Mouse (Mus musculus): ENCODE results near the gene Gpsm3. TPM values are rescaled to one million over a fixed set of nuclear protein-coding genes. Genes with fewer than 3 reads are reported as not detected.
A peak's percentile ranks its signal among the peaks of the same experiment; 100 is the strongest.

Gpsm3 gene
- total and polyA plus RNA-seq, 2 experiments from 2014 or later: 4.8 to 5.4 TPM

DNA sequence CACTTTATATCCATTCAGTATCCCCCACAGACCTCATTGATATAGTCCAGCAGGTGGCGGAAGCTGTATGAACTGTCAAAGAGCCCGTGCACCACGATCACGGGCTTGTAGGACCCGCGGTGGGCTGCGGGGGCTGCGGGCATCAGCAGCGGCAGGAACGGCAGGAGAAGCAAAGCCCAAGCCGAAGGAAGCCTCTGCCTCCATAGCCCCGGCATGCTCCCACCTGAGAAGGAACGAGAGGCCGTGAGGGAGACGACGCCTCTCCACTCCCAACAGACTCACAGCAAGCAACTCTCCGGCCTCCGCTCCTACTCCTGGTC is 37.1 kb downstream of the Gpsm3 start:
- H3K4me2 ChIP-seq (ENCODE audit: low read depth, low read length): peak overlapping the region; percentile 98
- peak; percentile 75 for TF ChIP-seq CTCF (IDR thresholded peaks at IDR 0.05; ENCODE audit: low read depth)
- peak; percentile 21; the same call in 1 of the 2 replicates for ATAC-seq
- DNase-seq (ENCODE audit: low spot score): peak; percentile 80
- peak overlapping the region; percentile 55 for H3K4me3 ChIP-seq (ENCODE audit: low read length)
- H3K9me3 ChIP-seq (ENCODE audit: low read length): no peaks in the 10 kb centered on the region
- H3K9ac ChIP-seq (replicated peaks; ENCODE audit: low read length): peak overlapping the region; percentile 59
- peaks cover 6% of the 10 kb centered on the region; the same call in 1 of the 2 replicates for H3K36me3 ChIP-seq (ENCODE audit: insufficient read depth, low read length)
- peak overlapping the region; percentile 95 for H3K27ac ChIP-seq
- peaks cover 42% of the 10 kb centered on the region for H3K4me1 ChIP-seq (ENCODE audit: insufficient read depth, low read length)
- 0% methylated on average over 18 of the region's 18 CpGs for WGBS
- no peaks in the 10 kb centered on the region for H3K27me3 ChIP-seq (ENCODE audit: insufficient read depth, low read length)

GRCm38 (mm10) chr17:34627093-34627942 is 37.7 kb downstream of the Gpsm3 start:
- Histone ChIP-seq H3K4me1 (ENCODE audit: insufficient read depth, low read length) (peaks cover 44% of the 10 kb centered on the region), H3K36me3 (ENCODE audit: insufficient read depth, low read length) (peaks cover 6% of the 10 kb centered on the region; the same call in 1 of the 2 replicates), H3K9me3 (ENCODE audit: low read length) (no peaks in the 10 kb centered on the region), H3K4me2 (ENCODE audit: low read depth, low read length) (peak overlapping the region; percentile 98), H3K4me3 (ENCODE audit: low read length) (peak overlapping the region; percentile 55), H3K27me3 (ENCODE audit: insufficient read depth, low read length) (no peaks in the 10 kb centered on the region), H3K9ac (replicated peaks; ENCODE audit: low read length) (peak overlapping the region; percentile 59), H3K27ac (peak overlapping the region; percentile 95)
- peak; percentile 95 for DNase-seq (ENCODE audit: low spot score)
- WGBS: under 1% methylated on average over 43 of the region's 45 CpGs
- TF ChIP-seq CTCF (IDR thresholded peaks at IDR 0.05; ENCODE audit: low read depth): 0 out of 2 replicates have a peak, but pooled peaks have one; percentile 3
- peak; percentile 88 for ATAC-seq

- ATAC-seq (no peak), DNase-seq (ENCODE audit: low spot score) (peak; percentile 33)
- no peaks in the 10 kb centered on the region for H3K27me3 ChIP-seq (ENCODE audit: insufficient read depth, low read length)
- H3K4me2 ChIP-seq (ENCODE audit: low read depth, low read length): peak within 1 kb of the TSS; percentile 98
- peak within 1 kb of the TSS; percentile 59 for H3K9ac ChIP-seq (replicated peaks; ENCODE audit: low read length)
- no peaks in the 10 kb centered on the region for H3K9me3 ChIP-seq (ENCODE audit: low read length)
- peak within 1 kb of the TSS; percentile 55 for H3K4me3 ChIP-seq (ENCODE audit: low read length)
- TF ChIP-seq CTCF (IDR thresholded peaks at IDR 0.05; ENCODE audit: low read depth): no peak
- WGBS: 5% methylated on average over 29 of the region's 29 CpGs
- H3K27ac ChIP-seq: peak within 1 kb of the TSS; percentile 95
- H3K36me3 ChIP-seq (ENCODE audit: insufficient read depth, low read length): no peaks in the 10 kb centered on the region
- peaks cover 44% of the 10 kb centered on the region for H3K4me1 ChIP-seq (ENCODE audit: insufficient read depth, low read length)
These were observed 38.5 kb downstream of the Gpsm3 start, which contains the start of gene Ppt2 for GRCm38 (mm10) chr17:34627943-34628643. Ppt2 (minus strand) TSS chr17:34628510.

DNA sequence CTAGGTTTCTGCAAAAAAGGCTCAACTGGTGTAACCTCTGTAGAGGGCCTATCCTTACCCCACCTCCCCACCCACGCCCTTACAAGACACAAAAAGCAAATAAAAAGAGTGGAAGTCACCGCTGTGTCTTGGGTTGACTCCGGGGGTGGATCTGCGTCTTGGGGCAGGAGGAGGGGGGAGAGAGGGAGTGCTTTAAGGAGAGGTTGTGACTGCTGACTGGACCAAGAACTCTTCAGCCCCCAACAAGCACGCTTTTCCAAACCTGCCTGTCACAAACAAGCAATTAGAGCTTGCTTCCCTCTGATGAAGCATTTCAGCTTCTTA is 39.0 kb downstream of the Gpsm3 start:
- H3K36me3 ChIP-seq (ENCODE audit: insufficient read depth, low read length): no peaks in the 10 kb centered on the region
- H3K4me1 ChIP-seq (ENCODE audit: insufficient read depth, low read length): peaks cover 44% of the 10 kb centered on the region
- H3K9ac ChIP-seq (replicated peaks; ENCODE audit: low read length): peak overlapping the region; percentile 59; the same call in 1 of the 2 replicates
- 22% methylated on average over 5 of the region's 5 CpGs for WGBS
- peak overlapping the region; percentile 95 for H3K27ac ChIP-seq
- ATAC-seq (no peak), DNase-seq (ENCODE audit: low spot score) (no peak)
- TF ChIP-seq CTCF (IDR thresholded peaks at IDR 0.05; ENCODE audit: low read depth): no peak
- peak overlapping the region; percentile 55 for H3K4me3 ChIP-seq (ENCODE audit: low read length)
- no peaks in the 10 kb centered on the region for H3K9me3 ChIP-seq (ENCODE audit: low read length)
- H3K4me2 ChIP-seq (ENCODE audit: low read depth, low read length): peak overlapping the region; percentile 98
- no peaks in the 10 kb centered on the region for H3K27me3 ChIP-seq (ENCODE audit: insufficient read depth, low read length)

GRCm38 (mm10) chr17:34629221-34629751 is 39.7 kb downstream of the Gpsm3 start, which contains the start of gene Prrt1:
Prrt1 (plus strand) TSS chr17:34629533.
- WGBS: 0% methylated on average over 16 of the region's 16 CpGs

DNA sequence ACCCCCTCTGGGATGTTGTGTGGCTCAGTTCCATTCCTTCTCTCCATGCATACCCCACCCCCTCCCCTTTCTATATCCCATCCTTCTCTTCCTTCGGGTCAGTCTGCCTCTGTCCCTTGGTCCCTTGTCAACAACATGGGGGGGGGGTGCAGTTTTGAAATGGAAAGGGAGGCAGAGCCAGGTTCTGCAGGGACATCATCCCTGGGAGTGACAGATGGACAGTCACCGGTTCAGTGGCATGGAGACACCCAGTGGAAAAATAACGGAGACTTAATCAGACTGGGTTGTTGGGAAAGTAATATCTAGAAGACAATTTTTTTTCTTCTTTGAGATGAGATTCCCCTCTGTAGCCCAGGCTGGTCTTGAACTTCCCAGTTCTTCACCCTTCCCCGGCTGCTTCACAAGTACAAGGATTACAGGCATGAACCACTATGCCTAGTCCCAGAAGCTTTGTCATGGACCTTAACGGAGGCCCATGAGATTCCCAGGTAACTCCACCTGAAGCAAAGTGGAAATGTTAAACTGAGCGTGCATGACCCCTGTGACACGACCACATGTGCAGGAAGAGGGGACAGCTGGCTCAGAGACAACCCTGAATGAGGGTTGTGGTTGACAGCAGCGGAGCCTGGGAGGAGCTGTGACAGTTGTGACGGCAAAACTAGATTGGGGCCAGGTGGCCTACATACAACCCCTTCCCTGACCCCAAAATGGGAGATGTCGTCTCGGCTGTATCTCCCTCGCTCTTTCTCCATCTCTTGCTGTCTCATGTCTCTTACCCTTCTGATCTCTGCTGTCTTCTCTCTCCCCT is 40.4 kb downstream of the Gpsm3 start:
- DNase-seq (ENCODE audit: low spot score) (no peak), ATAC-seq (no peak)
- no peaks in the 10 kb centered on the region for H3K9me3 ChIP-seq (ENCODE audit: low read length)
- peaks cover 44% of the 10 kb centered on the region for H3K4me1 ChIP-seq (ENCODE audit: insufficient read depth, low read length)
- WGBS: 17% methylated on average over 12 of the region's 12 CpGs
- peak overlapping the region; percentile 20; the same call in 1 of the 2 replicates for H3K27ac ChIP-seq
- H3K9ac ChIP-seq (replicated peaks; ENCODE audit: low read length): peak overlapping the region; percentile 46; the same call in 1 of the 2 replicates
- peak overlapping the region; percentile 98 for H3K4me2 ChIP-seq (ENCODE audit: low read depth, low read length)
- H3K27me3 ChIP-seq (ENCODE audit: insufficient read depth, low read length): no peaks in the 10 kb centered on the region
- H3K36me3 ChIP-seq (ENCODE audit: insufficient read depth, low read length): no peaks in the 10 kb centered on the region
- TF ChIP-seq CTCF (IDR thresholded peaks at IDR 0.05; ENCODE audit: low read depth): no peak
- H3K4me3 ChIP-seq (ENCODE audit: low read length): peak overlapping the region; percentile 55

More at GRCm38 (mm10) chr17:34629221-34629751, 39.7 kb downstream of the Gpsm3 start, which contains the start of gene Prrt1:
- peak within 1 kb of the TSS; percentile 95 for H3K27ac ChIP-seq
- no peaks in the 10 kb centered on the region for H3K9me3 ChIP-seq (ENCODE audit: low read length)
- H3K9ac ChIP-seq (replicated peaks; ENCODE audit: low read length): peak within 1 kb of the TSS; percentile 59
- ATAC-seq: no peak
- peak within 1 kb of the TSS; percentile 55 for H3K4me3 ChIP-seq (ENCODE audit: low read length)
- peak within 1 kb of the TSS; percentile 98 for H3K4me2 ChIP-seq (ENCODE audit: low read depth, low read length)
- H3K36me3 ChIP-seq (ENCODE audit: insufficient read depth, low read length): no peaks in the 10 kb centered on the region
- H3K27me3 ChIP-seq (ENCODE audit: insufficient read depth, low read length): no peaks in the 10 kb centered on the region
- no peak for TF ChIP-seq CTCF (IDR thresholded peaks at IDR 0.05; ENCODE audit: low read depth)
- H3K4me1 ChIP-seq (ENCODE audit: insufficient read depth, low read length): peaks cover 44% of the 10 kb centered on the region
- DNase-seq (ENCODE audit: low spot score): peak; percentile 77

Measured in hindbrain, postnatal 0 days (tissue).